Mouse (Mus musculus): ENCODE data around the gene 4930404N11Rik. TPM values are rescaled to one million over a fixed set of nuclear protein-coding genes. Genes with fewer than 3 reads are reported as not detected.

4930404N11Rik gene
- total RNA-seq, 4 experiments from 2014 or later = 0.22 to 0.68 (median 0.60) TPM

GRCm38 (mm10) chr10:81382039-81382438 is 16.4 kb upstream of the 4930404N11Rik start:
- DNase-seq (ENCODE audit: low spot score in 2 of 2) = no peak

GRCm38 (mm10) chr10:81379809-81380378 is 14.3 kb upstream of the 4930404N11Rik start:
- no peak for DNase-seq (ENCODE audit: low spot score in 2 of 2)

- no peak for DNase-seq (ENCODE audit: low spot score in 2 of 2)
Measured at GRCm38 (mm10) chr10:81379183-81379553, 13.6 kb upstream of the 4930404N11Rik start.

- DNase-seq (ENCODE audit: low spot score in 2 of 2) = peak; percentile 100
Measured at GRCm38 (mm10) chr10:81378553-81379182, 13.1 kb upstream of the 4930404N11Rik start.

GRCm38 (mm10) chr10:81377793-81378552 is 12.4 kb upstream of the 4930404N11Rik start, which contains the start of gene Fzr1:
Gene Fzr1, minus strand, starts transcription at chr10:81378516.
- DNase-seq (ENCODE audit: low spot score in 2 of 2) = no peak

GRCm38 (mm10) chr10:81377362-81377664 is 11.7 kb upstream of the 4930404N11Rik start:
- DNase-seq (ENCODE audit: low spot score in 2 of 2) = no peak

GRCm38 (mm10) chr10:81376561-81377361 is 11.1 kb upstream of the 4930404N11Rik start:
- no peak for DNase-seq (ENCODE audit: low spot score in 2 of 2)

GRCm38 (mm10) chr10:81375322-81375721 is 9.7 kb upstream of the 4930404N11Rik start:
- no peak for DNase-seq (ENCODE audit: low spot score in 2 of 2)

GRCm38 (mm10) chr10:81367207-81367495 is 1.5 kb upstream of the 4930404N11Rik start:
- DNase-seq (ENCODE audit: low spot score in 2 of 2) = no peak

- no peak for DNase-seq (ENCODE audit: low spot score in 2 of 2)
Measured at GRCm38 (mm10) chr10:81366477-81367206, 1.0 kb upstream of the 4930404N11Rik start.

GRCm38 (mm10) chr10:81365073-81365472 is 543 bp downstream of the 4930404N11Rik start:
- no peak for DNase-seq (ENCODE audit: low spot score in 2 of 2)

GRCm38 (mm10) chr10:81364666-81365065 is 950 bp downstream of the 4930404N11Rik start:
- no peak for DNase-seq (ENCODE audit: low spot score in 2 of 2)

GRCm38 (mm10) chr10:81363436-81364346 is 1.9 kb downstream of the 4930404N11Rik start:
- no peak for DNase-seq (ENCODE audit: low spot score in 2 of 2)

GRCm38 (mm10) chr10:81362336-81362949 is 3.2 kb downstream of the 4930404N11Rik start:
- no peak for DNase-seq (ENCODE audit: low spot score in 2 of 2)

GRCm38 (mm10) chr10:81360721-81361120 is 4.9 kb downstream of the 4930404N11Rik start:
- no peak for DNase-seq (ENCODE audit: low spot score in 2 of 2)

- no peak for DNase-seq (ENCODE audit: low spot score in 2 of 2)
Measured at GRCm38 (mm10) chr10:81358841-81359240, 6.8 kb downstream of the 4930404N11Rik start.

- no peak for DNase-seq (ENCODE audit: low spot score in 2 of 2)
Measured at GRCm38 (mm10) chr10:81358209-81358608, 7.4 kb downstream of the 4930404N11Rik start.

- peak; percentile 76 to 88 for DNase-seq (ENCODE audit: low spot score in 2 of 2)
Measured at GRCm38 (mm10) chr10:81356991-81357844, 8.4 kb downstream of the 4930404N11Rik start, which contains the start of gene Mfsd12. Gene Mfsd12, plus strand, starts transcription at chr10:81357491.

All from gastrocnemius, adult 8-10 months (tissue).